Mouse (Mus musculus) pancreas, adult 10 weeks (tissue): ENCODE data around the gene Naa10. TPM values are rescaled to one million over a fixed set of nuclear protein-coding genes. Genes with fewer than 3 reads are reported as not detected.

Experiments
- polyA plus RNA-seq: library from polyadenylated mRNA; stranded (reverse); fragments of 350-450 nt; fragmentation: Illumina TruSeq; extraction: RNeasy Lipid Tissue Mini Kit (QIAGEN cat#74804); gene quantifications from one replicate; pipeline ENCODE4 v1.2.3, GENCODE M21; 2015; ENCODE audit warnings: low read depth, low replicate concordance; ENCODE audit not compliant: insufficient read depth

Gene Naa10
- 27.9 TPM for polyA plus RNA-seq

GRCm38 (mm10) chrX:73921823-73922549 lies at the start of gene Naa10, which contains the start of gene Arhgap4:
Gene Naa10, minus strand, starts transcription at chrX:73921944.
Gene Arhgap4, minus strand, starts transcription at chrX:73921870.

GRCm38 (mm10) chrX:73966248-73967176 lies 44.8 kb upstream of the Naa10 start, which contains the start of gene Hcfc1:
Gene Hcfc1, minus strand, starts transcription at chrX:73966357.

GRCm38 (mm10) chrX:73930402-73931062 lies 8.8 kb upstream of the Naa10 start, which contains the start of gene Renbp:
Gene Renbp, minus strand, starts transcription at chrX:73930850.

GRCm38 (mm10) chrX:73895719-73896118 lies 26.0 kb downstream of the Naa10 start, which contains the start of gene L1cam:
Gene L1cam, minus strand, starts transcription at chrX:73896105.

GRCm38 (mm10) chrX:73891551-73892152 lies 30.1 kb downstream of the Naa10 start, which contains the start of gene Avpr2:
Gene Avpr2, plus strand, starts transcription at chrX:73892102.

Other genes with a start within 250 kb of the Naa10 start
- 7.3 TPM for gene Slc6a8, start 248.8 kb downstream of the Naa10 start, polyA plus RNA-seq
- gene Bcap31, start 205.8 kb downstream of the Naa10 start, polyA plus RNA-seq = 29.2 TPM
- 6.1 TPM for gene Abcd1, start 205.3 kb downstream of the Naa10 start, polyA plus RNA-seq
- 0.96 TPM for gene Plxnb3, start 164.9 kb downstream of the Naa10 start, polyA plus RNA-seq
- not detected for gene Srpk3, start 147.5 kb downstream of the Naa10 start, polyA plus RNA-seq
- gene Idh3g, start 135.0 kb downstream of the Naa10 start, polyA plus RNA-seq = 31.6 TPM
- 212 TPM for gene Ssr4, start 134.9 kb downstream of the Naa10 start, polyA plus RNA-seq
- gene Pdzd4, start 97.0 kb downstream of the Naa10 start, polyA plus RNA-seq = 1.7 TPM
- gene Avpr2, start 29.8 kb downstream of the Naa10 start, polyA plus RNA-seq = not detected
- 6.2 TPM for gene L1cam, start 25.8 kb downstream of the Naa10 start, polyA plus RNA-seq
- gene Arhgap4, start 74 bp downstream of the Naa10 start, polyA plus RNA-seq = 2.6 TPM
- 7.3 TPM for gene Renbp, start 8.9 kb upstream of the Naa10 start, polyA plus RNA-seq
- gene Hcfc1, start 44.4 kb upstream of the Naa10 start, polyA plus RNA-seq = 10.5 TPM
- 37.4 TPM for gene Irak1, start 102.0 kb upstream of the Naa10 start, polyA plus RNA-seq
- not detected for gene Opn1mw, start 205.5 kb upstream of the Naa10 start, polyA plus RNA-seq
- gene Mecp2, start 213.4 kb upstream of the Naa10 start, polyA plus RNA-seq = 3.3 TPM
- gene Tex28, start 245.9 kb upstream of the Naa10 start, polyA plus RNA-seq = not detected